Mouse (Mus musculus) olfactory bulb, adult 2 months (tissue): ENCODE results near the gene Klc4.

ENCODE experiments used
- CTCF ChIP-seq: fragments of 200-500 bp; IDR thresholded peaks from 2 replicates; pipeline ENCODE4 v1.5.1; 2012; ENCODE audit warnings: low read depth, mild to moderate bottlenecking, low read length, moderate library complexity; ENCODE audit not compliant: insufficient read depth
- POLR2A ChIP-seq: fragments of 200-500 bp; IDR thresholded peaks from 2 replicates; pipeline ENCODE4 v1.6.1; 2012; ENCODE audit warnings: mild to moderate bottlenecking, low read depth, low read length, moderate library complexity; ENCODE audit not compliant: insufficient read depth

DNA sequence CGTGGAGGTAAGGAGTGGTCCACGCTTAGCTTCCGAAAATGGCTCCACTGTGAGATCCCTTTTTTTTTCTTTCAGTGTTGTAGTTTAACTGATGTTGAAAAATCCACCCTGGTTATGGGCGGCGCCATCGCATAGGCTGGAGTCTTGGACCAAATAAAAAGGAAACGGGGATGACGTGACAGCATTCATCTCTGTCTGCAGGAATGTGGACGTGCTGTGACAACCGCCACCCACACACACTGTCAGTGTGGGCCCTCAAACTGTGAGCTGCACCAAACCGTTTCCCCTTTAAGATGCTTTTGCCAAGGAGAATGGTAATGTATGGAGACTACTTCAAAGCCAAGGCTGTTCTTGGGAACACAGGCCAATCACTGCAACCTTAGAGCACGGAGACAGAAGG lies 39.8 kb downstream of the Klc4 start:
- TF ChIP-seq CTCF (no peak), POLR2A (no peak)
